Mouse (Mus musculus): Measurements from ENCODE around the gene Filip1l.

- TF ChIP-seq CTCF (IDR thresholded peaks at IDR 0.05; ENCODE audit: insufficient read depth, low read depth, low read length) (no peak), POLR2A (IDR thresholded peaks at IDR 0.05; ENCODE audit: insufficient read depth, low read depth, low read length) (no peak)
These were observed 131.3 kb downstream of the Filip1l start for GRCm38 (mm10) chr16:57484043-57484795.

All from olfactory bulb, adult 2 months (tissue).